Mouse (Mus musculus): ENCODE data around the gene Arfgap2. TPM values are rescaled to one million over a fixed set of nuclear protein-coding genes. Genes with fewer than 3 reads are reported as not detected.

Arfgap2 gene
- total and polyA plus RNA-seq, 3 experiments: 53.6 to 92.3 (median 89.3) TPM

GRCm38 (mm10) chr2:91258830-91259229 lies 5.9 kb upstream of the Arfgap2 start:
- DNase-seq: peak; percentile 51

GRCm38 (mm10) chr2:91259493-91259892 lies 5.3 kb upstream of the Arfgap2 start:
- no peak for DNase-seq

- DNase-seq: peak; percentile 56
Observed at GRCm38 (mm10) chr2:91263692-91264660, 798 bp upstream of the Arfgap2 start.

GRCm38 (mm10) chr2:91268042-91268441 lies 3.3 kb downstream of the Arfgap2 start:
- no peak for DNase-seq

GRCm38 (mm10) chr2:91268706-91269105 lies 3.9 kb downstream of the Arfgap2 start:
- no peak for DNase-seq

GRCm38 (mm10) chr2:91269687-91270133 lies 4.9 kb downstream of the Arfgap2 start:
- no peak for DNase-seq

- DNase-seq: peak; percentile 66
Observed at GRCm38 (mm10) chr2:91278749-91279371, 14.1 kb downstream of the Arfgap2 start.

GRCm38 (mm10) chr2:91279372-91279755 lies 14.6 kb downstream of the Arfgap2 start:
- DNase-seq: no peak

- DNase-seq: no peak
Observed at GRCm38 (mm10) chr2:91281366-91281765, 16.6 kb downstream of the Arfgap2 start.

- no peak for DNase-seq
Observed at GRCm38 (mm10) chr2:91283972-91284371, 19.2 kb downstream of the Arfgap2 start.

GRCm38 (mm10) chr2:91284375-91285199 lies 19.8 kb downstream of the Arfgap2 start:
- DNase-seq: no peak

- DNase-seq: peak; percentile 77
Observed at GRCm38 (mm10) chr2:91285885-91286505, 21.2 kb downstream of the Arfgap2 start.

GRCm38 (mm10) chr2:91287563-91287962 lies 22.8 kb downstream of the Arfgap2 start:
- DNase-seq: no peak

GRCm38 (mm10) chr2:91291197-91292007 lies 26.6 kb downstream of the Arfgap2 start:
- peak; percentile 74 for DNase-seq

GRCm38 (mm10) chr2:91294226-91294625 lies 29.5 kb downstream of the Arfgap2 start:
- DNase-seq: no peak

- DNase-seq: no peak
Observed at GRCm38 (mm10) chr2:91295895-91296294, 31.1 kb downstream of the Arfgap2 start.

GRCm38 (mm10) chr2:91299156-91299555 lies 34.4 kb downstream of the Arfgap2 start:
- peak; percentile 78 for DNase-seq

GRCm38 (mm10) chr2:91300784-91301183 lies 36.0 kb downstream of the Arfgap2 start:
- no peak for DNase-seq

- no peak for DNase-seq
Observed at GRCm38 (mm10) chr2:91301836-91302235, 37.1 kb downstream of the Arfgap2 start.

- peak; percentile 30 for DNase-seq
Observed at GRCm38 (mm10) chr2:91302845-91303244, 38.1 kb downstream of the Arfgap2 start.

- peak; percentile 53 for DNase-seq
Observed at GRCm38 (mm10) chr2:91305926-91306325, 41.2 kb downstream of the Arfgap2 start.

Measured in adrenal gland, adult 2 months (tissue).